Mouse (Mus musculus): ENCODE measurements around the gene Pip5k1b. TPM values are rescaled to one million over a fixed set of nuclear protein-coding genes. Genes with fewer than 3 reads are reported as not detected.

The Pip5k1b gene
- polyA plus RNA-seq, 1 experiment, result 3.1 TPM

- no peak for TF ChIP-seq TAL1 (IDR thresholded peaks at IDR 0.05; ENCODE audit: low read length)
- no peak for TF ChIP-seq GATA1 (IDR thresholded peaks at IDR 0.05; ENCODE audit: low read length)
- Histone ChIP-seq H3K9me3 (ENCODE audit: control insufficient read depth, low read length) (no peaks in the 10 kb centered on the region), H3K36me3 (ENCODE audit: control insufficient read depth) (peaks cover 99% of the 10 kb centered on the region), H3K4me3 (replicated peaks) (no peak overlapping the region), H3K4me1 (ENCODE audit: control insufficient read depth) (no peaks in the 10 kb centered on the region; the same call in 1 of the 2 replicates), H3K27me3 (ENCODE audit: control insufficient read depth) (no peaks in the 10 kb centered on the region)
Observed at GRCm38 (mm10) chr19:24264991-24265390, 290.7 kb downstream of the Pip5k1b start.

- Histone ChIP-seq H3K36me3 (ENCODE audit: control insufficient read depth) (peaks cover 98% of the 10 kb centered on the region), H3K4me1 (ENCODE audit: control insufficient read depth) (no peaks in the 10 kb centered on the region; the same call in 1 of the 2 replicates), H3K4me3 (replicated peaks) (no peak overlapping the region), H3K27me3 (ENCODE audit: control insufficient read depth) (no peaks in the 10 kb centered on the region), H3K9me3 (ENCODE audit: control insufficient read depth, low read length) (no peaks in the 10 kb centered on the region)
- TF ChIP-seq GATA1 (IDR thresholded peaks at IDR 0.05; ENCODE audit: low read length) (no peak), TAL1 (IDR thresholded peaks at IDR 0.05; ENCODE audit: low read length) (no peak)
Observed at GRCm38 (mm10) chr19:24262736-24263135, 292.9 kb downstream of the Pip5k1b start.

- Histone ChIP-seq H3K27me3 (ENCODE audit: control insufficient read depth) (no peaks in the 10 kb centered on the region), H3K4me1 (ENCODE audit: control insufficient read depth) (no peaks in the 10 kb centered on the region), H3K36me3 (ENCODE audit: control insufficient read depth) (peaks cover 67% of the 10 kb centered on the region), H3K4me3 (replicated peaks) (no peak overlapping the region), H3K9me3 (ENCODE audit: control insufficient read depth, low read length) (no peaks in the 10 kb centered on the region)
- TF ChIP-seq GATA1 (IDR thresholded peaks at IDR 0.05; ENCODE audit: low read length) (no peak), TAL1 (IDR thresholded peaks at IDR 0.05; ENCODE audit: low read length) (no peak)
Observed at GRCm38 (mm10) chr19:24259390-24260351, 296.0 kb downstream of the Pip5k1b start.

GRCm38 (mm10) chr19:24258368-24258767, 297.3 kb downstream of the Pip5k1b start:
- no peaks in the 10 kb centered on the region for H3K4me1 ChIP-seq (ENCODE audit: control insufficient read depth)
- H3K9me3 ChIP-seq (ENCODE audit: control insufficient read depth, low read length), result no peaks in the 10 kb centered on the region
- no peaks in the 10 kb centered on the region for H3K27me3 ChIP-seq (ENCODE audit: control insufficient read depth)
- peaks cover 54% of the 10 kb centered on the region for H3K36me3 ChIP-seq (ENCODE audit: control insufficient read depth)
- TF ChIP-seq TAL1 (IDR thresholded peaks at IDR 0.05; ENCODE audit: low read length) (no peak), GATA1 (IDR thresholded peaks at IDR 0.05; ENCODE audit: low read length) (no peak)
- H3K4me3 ChIP-seq (replicated peaks), result no peak overlapping the region

- Histone ChIP-seq H3K4me1 (ENCODE audit: control insufficient read depth) (no peaks in the 10 kb centered on the region), H3K9me3 (ENCODE audit: control insufficient read depth, low read length) (no peaks in the 10 kb centered on the region), H3K4me3 (replicated peaks) (no peak overlapping the region), H3K36me3 (ENCODE audit: control insufficient read depth) (peaks cover 51% of the 10 kb centered on the region), H3K27me3 (ENCODE audit: control insufficient read depth) (peaks cover 2% of the 10 kb centered on the region; the same call in 1 of the 2 replicates)
- no peak for TF ChIP-seq TAL1 (IDR thresholded peaks at IDR 0.05; ENCODE audit: low read length)
- no peak for TF ChIP-seq GATA1 (IDR thresholded peaks at IDR 0.05; ENCODE audit: low read length)
Observed at GRCm38 (mm10) chr19:24257962-24258361, 297.7 kb downstream of the Pip5k1b start.

- Histone ChIP-seq H3K27me3 (ENCODE audit: control insufficient read depth) (peaks cover 3% of the 10 kb centered on the region), H3K4me3 (replicated peaks) (no peak overlapping the region), H3K36me3 (ENCODE audit: control insufficient read depth) (peaks cover 9% of the 10 kb centered on the region), H3K9me3 (ENCODE audit: control insufficient read depth, low read length) (no peaks in the 10 kb centered on the region), H3K4me1 (ENCODE audit: control insufficient read depth) (no peaks in the 10 kb centered on the region)
- no peak for TF ChIP-seq TAL1 (IDR thresholded peaks at IDR 0.05; ENCODE audit: low read length)
Observed at GRCm38 (mm10) chr19:24253657-24254260, 301.9 kb downstream of the Pip5k1b start.

GRCm38 (mm10) chr19:24251869-24252268, 303.8 kb downstream of the Pip5k1b start:
- TF ChIP-seq TAL1 (IDR thresholded peaks at IDR 0.05; ENCODE audit: low read length), result no peak
- no peak for TF ChIP-seq GATA1 (IDR thresholded peaks at IDR 0.05; ENCODE audit: low read length)
- Histone ChIP-seq H3K4me1 (ENCODE audit: control insufficient read depth) (no peaks in the 10 kb centered on the region), H3K9me3 (ENCODE audit: control insufficient read depth, low read length) (no peaks in the 10 kb centered on the region)

More at GRCm38 (mm10) chr19:24251869-24252268, 303.8 kb downstream of the Pip5k1b start:
- Histone ChIP-seq H3K36me3 (ENCODE audit: control insufficient read depth) (no peaks in the 10 kb centered on the region), H3K4me3 (replicated peaks) (no peak overlapping the region), H3K27me3 (ENCODE audit: control insufficient read depth) (peaks cover 3% of the 10 kb centered on the region)

Other genes with a start within 250 kb of the Pip5k1b start
- 4.7 and 5.2 TPM in 2 replicates for gene Fam122a, start 78.5 kb downstream of the Pip5k1b start, polyA plus RNA-seq (2012)
- not detected in 2 replicates for gene Tmem252, start 118.1 kb upstream of the Pip5k1b start, polyA plus RNA-seq (2012)